12 mouse cellular contexts compared by ENCODE assay signal in the genomic region with DNA sequence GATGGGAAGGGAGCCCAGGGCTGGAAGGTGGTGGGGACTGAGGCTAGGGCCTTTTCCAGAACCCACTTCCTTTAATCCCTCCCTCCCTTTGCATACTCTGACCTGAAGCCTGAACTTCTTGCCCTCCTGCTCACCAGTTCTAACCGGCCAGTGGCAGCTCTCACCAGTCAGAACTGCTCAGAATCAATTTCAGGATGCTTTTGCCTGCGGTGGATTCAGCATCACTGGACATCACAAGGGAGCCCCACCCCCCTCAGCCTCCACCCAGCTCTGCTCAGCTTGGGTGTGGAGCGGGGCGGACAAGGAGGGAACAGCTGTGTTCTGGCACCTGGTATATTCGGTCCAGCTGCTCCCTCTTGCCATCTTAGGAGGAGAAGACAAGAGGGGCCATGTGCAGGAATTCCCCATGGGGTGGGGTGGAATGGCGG. TPM values are rescaled to one million over a fixed set of nuclear protein-coding genes. Genes with fewer than 3 reads are reported as not detected.
DNase-seq lines count a peak whose midpoint lies in the region; ATAC-seq and TF ChIP-seq lines count a peak whose summit lies in the region.
"Had no signal": no experiment of that assay in that cellular context is flagged by ENCODE, and none has a peak within 500 bp of the region (broad histone marks: within the 10 kb centered on the region; RNA-seq: fewer than 3 reads in every experiment).

Gene Mymx, minus strand, starts transcription at position 226 of the 428 bp plus-strand sequence.

- no peaks in the 10 kb centered on the region for H3K36me3 ChIP-seq in intestine, postnatal 0 days (ENCODE audit: control insufficient read depth, insufficient read depth)
- H3K36me3 ChIP-seq in liver, embryonic 12.5 days, result no peaks in the 10 kb centered on the region

- H3K27me3 ChIP-seq in intestine, postnatal 0 days (replicated peaks; ENCODE audit: control insufficient read depth, insufficient read depth, low read length), result no peaks in the 10 kb centered on the region
- peaks cover 14% of the 10 kb centered on the region for H3K27me3 ChIP-seq in liver, embryonic 12.5 days (replicated peaks)

- H3K4me2 ChIP-seq in intestine, postnatal 0 days (replicated peaks; ENCODE audit: low read depth), result peak within 1 kb of the TSS; percentile 37; the same call in 1 of the 2 replicates
- peak within 1 kb of the TSS; percentile 71 for H3K4me2 ChIP-seq in liver, embryonic 12.5 days

- intact Hi-C loops in gastrocnemius, postnatal 36 days (cut with DNase I), result no loop called here
- intact Hi-C loops in left cerebral cortex, adult 2 months (cut with DNase I), result no loop called here

- no peaks in the 10 kb centered on the region for H3K4me1 ChIP-seq in intestine, postnatal 0 days (replicated peaks; ENCODE audit: control insufficient read depth, insufficient read depth, low read length)
- peaks cover 66% of the 10 kb centered on the region for H3K4me1 ChIP-seq in liver, embryonic 12.5 days

- DNase-seq in gastrocnemius, postnatal 4 days (ENCODE audit: low spot score in 2 of 2), result no peak
- DNase-seq in gastrocnemius, postnatal 36 days, result no peak
- peak; percentile 35 for DNase-seq in NIH3T3 (ENCODE audit: low read depth)
- DNase-seq in left cerebral cortex, adult 2 months (ENCODE audit: extremely low spot score in 1 of 2, low spot score in 2 of 2), result no peak
- no peak for DNase-seq in right cerebral cortex, postnatal 10 days (ENCODE audit: low spot score in 2 of 2)
- DNase-seq in adrenal gland, postnatal 25 days, result no peak
- DNase-seq: cerebellum, adult 2 months; thymus, postnatal 25 days had no signal

- H3K9me3 ChIP-seq in intestine, postnatal 0 days (ENCODE audit: control insufficient read depth), result no peaks in the 10 kb centered on the region
- H3K9me3 ChIP-seq in liver, embryonic 12.5 days (replicated peaks), result no peaks in the 10 kb centered on the region

- 41% methylated on average over 6 of the region's 6 CpGs for WGBS in intestine, postnatal 0 days
- 64% methylated on average over 6 of the region's 6 CpGs for WGBS in liver, embryonic 12.5 days (ENCODE audit: insufficient replicate concordance)

- no peak within 1 kb of the TSS for H3K4me3 ChIP-seq in intestine, postnatal 0 days (ENCODE audit: low read depth, low read length)
- H3K4me3 ChIP-seq in liver, embryonic 12.5 days, result peak within 1 kb of the TSS; percentile 30
- no peak within 1 kb of the TSS for H3K4me3 ChIP-seq in left cerebral cortex, adult 2 months

- no peak within 1 kb of the TSS for H3K9ac ChIP-seq in intestine, postnatal 0 days (ENCODE audit: low read depth, low read length)
- peak within 1 kb of the TSS; percentile 54 for H3K9ac ChIP-seq in liver, embryonic 12.5 days

- ATAC-seq in intestine, postnatal 0 days, result peak; percentile 17; the same call in 1 of the 2 replicates
- ATAC-seq in liver, embryonic 12.5 days, result no peak

- H3K27ac ChIP-seq in intestine, postnatal 0 days (ENCODE audit: low read depth, low read length), result no peak within 1 kb of the TSS
- H3K27ac ChIP-seq in liver, embryonic 12.5 days, result peak within 1 kb of the TSS; percentile 43; the same call in 1 of the 2 replicates
- H3K27ac ChIP-seq in left cerebral cortex, adult 2 months, result no peak within 1 kb of the TSS

- TF ChIP-seq CTCF in intestine, postnatal 0 days (IDR thresholded peaks at IDR 0.05; ENCODE audit: low read depth), result no peak
- TF ChIP-seq CTCF in left cerebral cortex, adult 2 months (IDR thresholded peaks at IDR 0.05), result no peak

RNA-seq across cellular contexts. Expression of gene Mymx, which starts in this region (rescaled TPM):
- total RNA-seq in gastrocnemius, postnatal 4 days (2021), result 10 to 100 TPM; 42.8 to 44.3 TPM
- total RNA-seq in gastrocnemius, postnatal 36 days (2021), result 1 to 10 TPM in 1 of 2 experiments, under 1 TPM in 1; 0.33 to 1.2 TPM
- polyA plus RNA-seq in intestine, postnatal 0 days (2015; fragmentation: Nextera tagmentation; extraction: Ambion mirVana), result 0.34 and 0.38 TPM in 2 replicates
- polyA plus RNA-seq in liver, embryonic 12.5 days (2016; fragmentation: Nextera tagmentation; extraction: Ambion mirVana), result 0.33 TPM in 1 of 2 replicates, not detected in the other
- total RNA-seq in left cerebral cortex, adult 2 months (2021), result not detected
- total RNA-seq in adrenal gland, postnatal 25 days (2021), result not detected in 2 replicates
- total RNA-seq: hematopoietic stem cell, adult 5-6 weeks; MEL had no signal
- polyA plus RNA-seq: cerebellum, adult 2 months had no signal

Comparison
In these comparisons a context has a peak if more than half of its experiments do, and no peak if none do; other contexts are left out.
1. RNA of gene Mymx (total RNA-seq): 42.8 to 44.3 TPM in gastrocnemius, postnatal 4 days; 0.33 to 1.2 TPM in gastrocnemius, postnatal 36 days, not detected in adrenal gland, postnatal 25 days and not detected in left cerebral cortex, adult 2 months; every median in the first group is over 10 times any median in the second.
2. Peak in ATAC-seq and H3K4me2 ChIP-seq in intestine, postnatal 0 days; RNA of the gene not detected or under 1 TPM.